Mouse (Mus musculus) adrenal gland, adult 8-10 months (tissue): ENCODE results near the gene Dst. TPM values are rescaled to one million over a fixed set of nuclear protein-coding genes. Genes with fewer than 3 reads are reported as not detected.
A peak's percentile ranks its signal among the peaks of the same experiment; 100 is the strongest.

Experiments
- DNase-seq: peaks from one replicate; pipeline ENCODE4 v3.0.0; 2022
- total RNA-seq, 4 experiments: library from RNA; stranded (reverse); gene quantifications; 2 replicates each; pipeline ENCODE4 v1.2.4; 2022

Dst gene
- total RNA-seq, 4 experiments from 2014 or later, result 141 to 240 (median 190) TPM

DNA sequence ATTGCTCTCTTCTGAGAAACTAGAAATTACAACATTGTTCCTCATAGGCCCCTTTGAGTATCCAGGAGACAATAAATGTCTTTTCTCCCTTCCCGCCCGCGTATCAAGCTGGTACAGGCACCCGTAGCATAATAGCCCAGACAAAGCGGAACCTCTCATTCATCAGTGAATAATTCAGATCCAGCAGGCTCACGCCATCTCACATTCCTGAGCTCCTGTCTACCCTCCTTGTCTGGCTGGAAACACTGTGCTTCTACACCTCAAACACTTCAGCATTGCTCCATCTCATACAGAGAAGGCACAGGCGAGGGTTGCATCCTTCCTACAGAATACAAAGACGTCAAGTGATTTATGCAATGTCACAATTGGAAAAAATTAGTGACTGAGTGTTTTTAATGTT is 23.8 kb downstream of the Dst start:
- DNase-seq, result no peak

DNA sequence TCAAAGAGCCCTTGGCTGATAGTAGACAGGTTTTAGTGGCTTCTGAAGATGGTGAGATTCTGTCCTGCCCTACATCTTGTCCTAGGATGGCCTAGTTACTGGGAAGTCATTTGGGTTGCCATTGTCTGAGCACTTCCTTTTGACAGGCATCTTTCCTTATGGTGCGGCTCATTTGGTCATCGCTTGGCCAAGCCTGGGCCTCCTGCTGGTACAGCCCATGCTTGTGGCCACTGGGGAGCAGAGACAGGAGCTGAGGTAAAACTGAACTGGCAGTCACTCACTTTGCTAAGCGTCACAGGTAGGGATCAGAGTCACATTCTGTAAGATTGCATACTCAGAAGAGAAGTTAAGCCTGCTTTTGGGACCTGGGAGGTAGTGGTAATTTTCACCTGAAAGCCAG is 24.2 kb downstream of the Dst start:
- DNase-seq, result no peak

GRCm38 (mm10) chr1:33932845-33933499 is 24.9 kb downstream of the Dst start:
- no peak for DNase-seq

GRCm38 (mm10) chr1:33935946-33936345 is 27.9 kb downstream of the Dst start:
- DNase-seq, result no peak

DNA sequence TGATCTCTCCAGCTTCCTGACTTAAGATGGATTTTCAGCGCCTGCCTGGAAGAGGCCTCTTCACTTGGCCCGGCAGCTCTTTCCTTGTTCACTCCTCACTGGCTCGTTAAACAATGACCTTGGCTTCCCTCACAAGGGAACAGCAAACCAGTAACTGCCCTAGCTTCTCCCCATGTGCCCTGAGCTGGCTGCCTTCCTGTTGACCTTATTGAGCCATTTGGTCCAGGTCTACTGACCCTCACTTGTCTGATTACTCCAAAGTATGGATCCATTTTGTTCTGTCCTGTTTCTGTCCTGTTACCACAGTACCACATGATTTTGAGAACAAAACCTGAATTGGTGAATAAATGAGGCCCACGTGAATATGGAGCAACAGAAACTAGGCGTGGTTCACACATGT is 31.8 kb downstream of the Dst start:
- DNase-seq, result no peak

- no peak for DNase-seq
Observed at GRCm38 (mm10) chr1:33940364-33940928, 32.4 kb downstream of the Dst start.

DNA sequence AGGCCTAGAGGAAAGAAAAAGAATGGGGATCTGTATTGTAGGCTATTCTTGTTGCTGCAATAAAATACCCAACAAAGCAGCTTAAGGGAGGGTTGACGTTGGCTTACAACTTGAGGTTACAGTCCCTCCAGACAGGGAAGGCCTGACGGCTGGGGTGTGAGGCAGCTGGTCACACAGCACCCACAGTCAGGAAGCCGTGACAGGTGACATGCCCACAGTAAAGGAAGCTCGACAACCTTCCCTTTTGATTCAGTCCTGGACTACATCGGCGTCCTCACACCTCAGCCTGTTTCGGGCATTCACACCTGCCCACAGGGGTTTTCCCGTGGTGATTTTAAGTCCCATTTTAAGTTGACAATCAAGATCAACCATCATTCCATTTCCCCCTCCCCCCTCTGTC is 34.6 kb downstream of the Dst start:
- no peak for DNase-seq

- DNase-seq, result no peak
Observed at GRCm38 (mm10) chr1:33943943-33944342, 35.9 kb downstream of the Dst start.

DNA sequence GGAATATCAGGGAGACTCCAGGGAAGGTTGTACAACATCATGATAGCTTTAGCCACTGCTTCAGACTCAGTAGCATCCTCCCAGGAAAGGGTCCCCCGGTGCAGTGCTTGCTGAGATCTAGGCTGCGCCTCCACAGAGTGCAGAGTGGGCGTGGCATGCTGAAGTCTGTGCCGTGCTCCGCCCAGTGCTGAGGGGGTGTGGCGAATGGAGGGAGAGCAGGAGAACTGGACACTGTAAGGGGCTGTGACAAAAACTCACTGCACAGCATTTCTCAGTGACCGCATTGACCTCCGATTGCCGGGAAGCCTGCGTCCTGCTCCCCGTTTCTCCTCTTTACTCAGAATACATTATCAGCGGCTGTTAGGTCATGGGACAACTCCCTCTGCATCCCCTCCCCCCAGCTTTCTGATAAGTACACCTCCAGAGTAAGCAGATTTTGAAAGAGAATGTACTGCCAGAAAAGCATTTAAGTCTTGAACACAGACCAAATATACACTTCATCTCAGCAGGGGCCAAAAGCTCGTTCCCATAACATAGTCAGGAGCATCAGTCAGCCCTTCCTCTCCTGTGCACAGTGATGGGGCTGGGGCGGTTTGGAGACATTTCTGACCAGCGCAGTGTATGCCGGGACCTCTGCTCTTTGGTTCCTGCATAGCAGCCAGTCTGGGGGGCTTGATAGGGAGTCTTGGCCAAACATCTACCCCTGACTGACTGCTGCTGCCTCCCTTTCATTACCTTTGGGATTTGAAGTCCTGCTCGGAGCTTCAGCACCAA is 37.1 kb downstream of the Dst start:
- peak; percentile 13 for DNase-seq

DNA sequence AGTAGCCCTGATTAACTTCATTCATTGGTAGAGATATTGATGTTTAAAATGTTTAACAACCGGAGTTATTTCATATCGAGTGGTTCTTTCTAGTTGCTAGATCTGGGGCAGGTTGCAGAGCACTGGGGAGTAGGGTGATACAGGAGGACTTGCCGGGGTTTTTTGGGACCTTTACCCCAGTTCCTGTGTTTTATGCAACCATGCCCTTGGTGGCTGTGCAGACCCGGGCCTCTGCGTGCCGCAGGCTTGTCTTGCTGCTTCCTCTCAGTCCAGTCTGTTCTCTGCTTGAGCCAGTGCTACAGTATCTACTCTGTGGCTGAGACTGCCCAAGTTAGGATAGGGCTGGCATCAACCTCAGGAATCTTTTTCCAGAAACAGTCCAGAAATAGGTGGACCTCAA is 37.7 kb downstream of the Dst start:
- DNase-seq, result no peak

GRCm38 (mm10) chr1:33946601-33947395 is 38.8 kb downstream of the Dst start:
- DNase-seq, result no peak

GRCm38 (mm10) chr1:33947838-33948237 is 39.8 kb downstream of the Dst start:
- DNase-seq, result no peak

DNA sequence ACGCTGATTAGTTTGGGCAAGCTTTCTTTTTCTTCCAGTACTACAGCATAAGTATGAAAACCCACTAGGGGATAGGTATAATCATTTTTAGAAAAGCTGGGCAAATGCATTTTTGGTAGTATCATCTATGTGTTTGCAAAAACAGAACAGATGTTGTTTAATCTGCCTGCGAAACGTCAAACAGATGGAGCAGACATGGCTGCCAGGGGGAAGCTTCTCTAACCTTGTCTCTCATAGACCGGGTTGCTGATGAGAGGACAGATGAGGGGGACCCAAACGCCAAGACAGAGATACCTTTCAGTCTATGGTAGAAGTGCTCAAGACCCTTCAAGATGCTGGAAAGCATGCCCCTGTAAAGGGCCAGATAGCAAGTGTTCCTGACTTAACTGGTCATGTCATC is 40.5 kb downstream of the Dst start:
- no peak for DNase-seq

GRCm38 (mm10) chr1:33955626-33956025 is 47.6 kb downstream of the Dst start:
- no peak for DNase-seq

DNA sequence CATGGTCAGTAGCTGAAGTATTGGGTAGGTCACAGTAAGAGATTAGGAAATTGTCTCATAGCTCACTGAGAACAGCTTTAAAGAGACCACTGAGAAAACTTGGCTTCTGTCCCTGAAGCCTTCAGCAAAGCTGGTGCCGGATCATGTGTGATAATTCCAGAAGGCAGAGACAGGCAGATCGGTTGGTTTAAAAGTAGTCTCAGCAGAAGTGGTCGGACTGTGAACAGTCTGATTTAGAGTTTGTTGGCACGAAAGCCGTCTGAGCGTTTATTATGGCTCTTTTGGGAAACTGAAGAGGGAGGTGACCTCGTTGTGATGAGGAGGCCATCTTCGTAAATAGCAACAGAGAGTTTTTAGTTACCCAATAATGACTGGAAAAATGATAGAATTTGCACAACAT is 52.4 kb downstream of the Dst start:
- no peak for DNase-seq

GRCm38 (mm10) chr1:33964643-33965042 is 56.6 kb downstream of the Dst start:
- DNase-seq, result peak; percentile 16

DNA sequence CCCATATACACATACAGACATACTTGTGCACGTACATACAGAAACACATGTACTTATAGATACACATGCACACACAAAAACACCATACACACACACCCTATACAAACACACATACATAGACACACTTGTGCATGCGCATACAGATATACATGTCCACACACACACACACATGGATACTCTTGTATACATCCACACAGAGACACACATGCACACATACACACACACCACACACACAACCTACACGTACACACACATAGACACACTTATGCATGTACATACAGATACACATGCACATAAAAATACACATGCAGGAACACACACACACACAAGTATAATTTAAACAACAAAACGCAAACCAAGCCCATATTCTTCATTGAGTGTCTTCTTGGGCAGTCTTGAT is 57.8 kb downstream of the Dst start:
- DNase-seq, result no peak

DNA sequence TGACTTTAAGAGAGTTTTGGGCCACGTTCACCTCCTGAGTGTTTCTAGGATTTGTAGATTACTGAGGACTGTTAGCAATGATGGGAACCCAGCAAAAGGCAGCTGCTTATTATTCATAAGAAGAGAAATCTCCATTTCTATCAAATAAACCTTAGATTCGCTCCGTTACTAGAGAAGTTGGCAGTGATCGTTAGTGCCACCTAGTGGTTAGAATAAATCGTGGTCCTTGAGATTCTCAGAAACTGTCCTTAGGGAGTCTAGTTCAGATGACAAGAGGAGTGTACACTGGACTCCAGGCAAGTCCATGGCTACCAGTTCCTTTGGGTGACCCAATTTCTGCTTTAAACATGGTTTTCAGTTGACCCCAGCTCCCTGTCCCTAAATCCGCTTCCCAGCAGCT is 58.3 kb downstream of the Dst start:
- DNase-seq, result no peak

GRCm38 (mm10) chr1:33967206-33967605 is 59.2 kb downstream of the Dst start:
- DNase-seq, result no peak

GRCm38 (mm10) chr1:33969910-33970309 is 61.9 kb downstream of the Dst start:
- DNase-seq, result no peak

- DNase-seq, result no peak
Observed at GRCm38 (mm10) chr1:33974401-33974800, 66.4 kb downstream of the Dst start.

GRCm38 (mm10) chr1:33975333-33975732 is 67.3 kb downstream of the Dst start:
- no peak for DNase-seq

- DNase-seq, result no peak
Observed at GRCm38 (mm10) chr1:33977832-33978231, 69.8 kb downstream of the Dst start.
